Mouse (Mus musculus): ENCODE results near the gene Lamc1.
A peak's percentile ranks its signal among the peaks of the same experiment; 100 is the strongest.

The Lamc1 gene

GRCm38 (mm10) chr1:153252540-153253210 is 79.9 kb downstream of the Lamc1 start:
- no peak for DNase-seq

GRCm38 (mm10) chr1:153251590-153252206 is 80.9 kb downstream of the Lamc1 start:
- no peak for DNase-seq

GRCm38 (mm10) chr1:153241346-153241745 is 91.2 kb downstream of the Lamc1 start:
- DNase-seq: no peak

- no peak for DNase-seq
Observed at GRCm38 (mm10) chr1:153235576-153235975, 97.0 kb downstream of the Lamc1 start.

GRCm38 (mm10) chr1:153231681-153232080 is 100.9 kb downstream of the Lamc1 start:
- no peak for DNase-seq

GRCm38 (mm10) chr1:153227916-153228315 is 104.7 kb downstream of the Lamc1 start:
- no peak for DNase-seq

- DNase-seq: no peak
Observed at GRCm38 (mm10) chr1:153227096-153227495, 105.5 kb downstream of the Lamc1 start.

GRCm38 (mm10) chr1:153225786-153226725 is 106.5 kb downstream of the Lamc1 start:
- DNase-seq: peak; percentile 36

GRCm38 (mm10) chr1:153224331-153224730 is 108.3 kb downstream of the Lamc1 start:
- DNase-seq: no peak

- DNase-seq: no peak
Observed at GRCm38 (mm10) chr1:153219376-153219775, 113.2 kb downstream of the Lamc1 start.

- no peak for DNase-seq
Observed at GRCm38 (mm10) chr1:153216516-153216915, 116.1 kb downstream of the Lamc1 start.

- DNase-seq: no peak
Observed at GRCm38 (mm10) chr1:153215676-153216075, 116.9 kb downstream of the Lamc1 start.

- no peak for DNase-seq
Observed at GRCm38 (mm10) chr1:153210992-153211391, 121.6 kb downstream of the Lamc1 start.

GRCm38 (mm10) chr1:153210198-153210597 is 122.4 kb downstream of the Lamc1 start:
- DNase-seq: no peak

- DNase-seq: no peak
Observed at GRCm38 (mm10) chr1:153202195-153202594, 130.4 kb downstream of the Lamc1 start.

GRCm38 (mm10) chr1:153201448-153201847 is 131.1 kb downstream of the Lamc1 start:
- DNase-seq: no peak

- DNase-seq: no peak
Observed at GRCm38 (mm10) chr1:153197316-153197850, 135.2 kb downstream of the Lamc1 start.

- no peak for DNase-seq
Observed at GRCm38 (mm10) chr1:153192945-153193344, 139.6 kb downstream of the Lamc1 start.

GRCm38 (mm10) chr1:153192379-153192778 is 140.2 kb downstream of the Lamc1 start:
- DNase-seq: no peak

GRCm38 (mm10) chr1:153191943-153192329 is 140.7 kb downstream of the Lamc1 start:
- no peak for DNase-seq

GRCm38 (mm10) chr1:153191237-153191942 is 141.2 kb downstream of the Lamc1 start:
- DNase-seq: no peak

- no peak for DNase-seq
Observed at GRCm38 (mm10) chr1:153188081-153188480, 144.5 kb downstream of the Lamc1 start.

All from right cerebral cortex, postnatal 25 days (tissue).